Mouse (Mus musculus): ENCODE measurements at regions not wholly inside any gene's neighbourhood (a gene's known extent, or its start where the extent isn't known, plus 50 kb on each side); places are given as distances from the start of the nearest gene placed in this dataset.

GRCm38 (mm10) chr7:83238091-83238490 lies 346.6 kb upstream of the Tmc3 start:
- no peak for DNase-seq (ENCODE audit: extremely low spot score, low read depth, low spot score)

- no peak for DNase-seq (ENCODE audit: extremely low spot score, low read depth, low spot score)
These were observed 342.5 kb upstream of the Tmc3 start for GRCm38 (mm10) chr7:83242233-83242632.

GRCm38 (mm10) chr7:83245867-83246266 lies 338.9 kb upstream of the Tmc3 start:
- no peak for DNase-seq (ENCODE audit: extremely low spot score, low read depth, low spot score)

- no peak for DNase-seq (ENCODE audit: extremely low spot score, low read depth, low spot score)
These were observed 332.6 kb upstream of the Tmc3 start for GRCm38 (mm10) chr7:83251995-83252563.

GRCm38 (mm10) chr7:83253001-83253400 lies 331.7 kb upstream of the Tmc3 start:
- no peak for DNase-seq (ENCODE audit: extremely low spot score, low read depth, low spot score)

- no peak for DNase-seq (ENCODE audit: extremely low spot score, low read depth, low spot score)
These were observed 331.3 kb upstream of the Tmc3 start for GRCm38 (mm10) chr7:83253432-83253831.

- no peak for DNase-seq (ENCODE audit: extremely low spot score, low read depth, low spot score)
These were observed 330.3 kb upstream of the Tmc3 start for GRCm38 (mm10) chr7:83254411-83254810.

- no peak for DNase-seq (ENCODE audit: extremely low spot score, low read depth, low spot score)
These were observed 328.4 kb upstream of the Tmc3 start for GRCm38 (mm10) chr7:83256236-83256784.

GRCm38 (mm10) chr7:83258363-83258916 lies 326.3 kb upstream of the Tmc3 start:
- DNase-seq (ENCODE audit: extremely low spot score, low read depth, low spot score), result no peak

- DNase-seq (ENCODE audit: extremely low spot score, low read depth, low spot score), result no peak
These were observed 323.2 kb upstream of the Tmc3 start for GRCm38 (mm10) chr7:83261489-83261888.

GRCm38 (mm10) chr7:83289915-83290773 lies 294.6 kb upstream of the Tmc3 start:
- DNase-seq (ENCODE audit: extremely low spot score, low read depth, low spot score), result peak; percentile 20

- no peak for DNase-seq (ENCODE audit: extremely low spot score, low read depth, low spot score)
These were observed 277.6 kb upstream of the Tmc3 start for GRCm38 (mm10) chr7:83307112-83307511.

GRCm38 (mm10) chr7:83312172-83312571 lies 272.6 kb upstream of the Tmc3 start:
- no peak for DNase-seq (ENCODE audit: extremely low spot score, low read depth, low spot score)

GRCm38 (mm10) chr7:83329809-83330412 lies 254.8 kb upstream of the Tmc3 start:
- DNase-seq (ENCODE audit: extremely low spot score, low read depth, low spot score), result no peak

GRCm38 (mm10) chr7:83347103-83347754 lies 237.5 kb upstream of the Tmc3 start:
- no peak for DNase-seq (ENCODE audit: extremely low spot score, low read depth, low spot score)

GRCm38 (mm10) chr7:83369191-83369590 lies 215.5 kb upstream of the Tmc3 start:
- DNase-seq (ENCODE audit: extremely low spot score, low read depth, low spot score), result no peak

- DNase-seq (ENCODE audit: extremely low spot score, low read depth, low spot score), result no peak
These were observed 215.1 kb upstream of the Tmc3 start for GRCm38 (mm10) chr7:83369605-83370004.

- no peak for DNase-seq (ENCODE audit: extremely low spot score, low read depth, low spot score)
These were observed 207.9 kb upstream of the Tmc3 start for GRCm38 (mm10) chr7:83376826-83377225.

GRCm38 (mm10) chr7:83381381-83382181 lies 203.1 kb upstream of the Tmc3 start:
- no peak for DNase-seq (ENCODE audit: extremely low spot score, low read depth, low spot score)

GRCm38 (mm10) chr7:83382803-83383363 lies 201.8 kb upstream of the Tmc3 start:
- no peak for DNase-seq (ENCODE audit: extremely low spot score, low read depth, low spot score)

Data from hindlimb bud, embryonic 11.5 days (tissue).